Mouse (Mus musculus) gastrocnemius, adult 8-10 months (tissue): Measurements from ENCODE around the gene C2cd4c. TPM values are rescaled to one million over a fixed set of nuclear protein-coding genes. Genes with fewer than 3 reads are reported as not detected.

Experiments used
- DNase-seq, 2 experiments: peaks; one replicate each; pipeline ENCODE4 v3.0.0; 2022; ENCODE audit warnings: low spot score in 2 of 2
- total RNA-seq, 4 experiments: library from RNA; stranded (reverse); gene quantifications; 2 replicates each; pipeline ENCODE4 v1.2.4; 2022

The C2cd4c gene
- total RNA-seq, 4 experiments from 2014 or later = 0.22 to 1.1 (median 0.68) TPM

- DNase-seq = no peak
These were observed 34.0 kb downstream of the C2cd4c start for GRCm38 (mm10) chr10:79579781-79580180.

- DNase-seq = no peak
These were observed 34.9 kb downstream of the C2cd4c start for GRCm38 (mm10) chr10:79578891-79579290.

- no peak for DNase-seq
These were observed 35.5 kb downstream of the C2cd4c start for GRCm38 (mm10) chr10:79578276-79578675.

- DNase-seq = no peak
These were observed 36.4 kb downstream of the C2cd4c start for GRCm38 (mm10) chr10:79577376-79577775.

- DNase-seq = no peak
These were observed 38.1 kb downstream of the C2cd4c start for GRCm38 (mm10) chr10:79575754-79576153.

- DNase-seq = no peak
These were observed 39.0 kb downstream of the C2cd4c start for GRCm38 (mm10) chr10:79574796-79575195.

- no peak for DNase-seq
These were observed 39.5 kb downstream of the C2cd4c start for GRCm38 (mm10) chr10:79574350-79574749.

GRCm38 (mm10) chr10:79573611-79574010 is 40.2 kb downstream of the C2cd4c start:
- no peak for DNase-seq

GRCm38 (mm10) chr10:79571314-79571713 is 42.5 kb downstream of the C2cd4c start:
- no peak for DNase-seq

- DNase-seq = no peak
These were observed 43.9 kb downstream of the C2cd4c start for GRCm38 (mm10) chr10:79569921-79570320.

- DNase-seq = no peak
These were observed 54.1 kb downstream of the C2cd4c start for GRCm38 (mm10) chr10:79559716-79560115.

- DNase-seq = no peak
These were observed 56.3 kb downstream of the C2cd4c start for GRCm38 (mm10) chr10:79557496-79557895.

GRCm38 (mm10) chr10:79556951-79557350 is 56.9 kb downstream of the C2cd4c start:
- no peak for DNase-seq

Other genes starting within 250 kb of the C2cd4c start
- gene Vmn2r83, start 145.3 kb downstream of the C2cd4c start, total RNA-seq = not detected
- 1 to 10 TPM in 1 of 4 experiments, under 1 TPM in 3; 0.29 to 1.3 (median 0.50) TPM for gene Plpp2, start 80.2 kb downstream of the C2cd4c start, total RNA-seq
- gene Mier2, start 58.8 kb downstream of the C2cd4c start, total RNA-seq = 10 to 100 TPM; 20.1 to 23.4 (median 21.2) TPM
- gene Theg, start 26.7 kb downstream of the C2cd4c start, total RNA-seq = not detected
- 10 to 100 TPM in 2 of 4 experiments, 1 to 10 TPM in 2; 5.4 to 13.0 (median 8.7) TPM for gene Shc2, start 23.9 kb upstream of the C2cd4c start, total RNA-seq
- 100 to 1,000 TPM in 1 of 4 experiments, 10 to 100 TPM in 3; 32.0 to 113 (median 56.6) TPM for gene Odf3l2, start 31.7 kb upstream of the C2cd4c start, total RNA-seq
- gene Madcam1, start 50.5 kb upstream of the C2cd4c start, total RNA-seq = not detected
- gene Tpgs1, start 55.3 kb upstream of the C2cd4c start, total RNA-seq = 10 to 100 TPM; 17.6 to 21.1 (median 20.1) TPM
- 100 to 1,000 TPM; 381 to 451 (median 390) TPM for gene Cdc34, start 68.2 kb upstream of the C2cd4c start, total RNA-seq
- 10 to 100 TPM in 3 of 4 experiments, 1 to 10 TPM in 1; 9.9 to 15.9 (median 10.2) TPM for gene Gzmm, start 75.0 kb upstream of the C2cd4c start, total RNA-seq
- gene Bsg, start 90.5 kb upstream of the C2cd4c start, total RNA-seq = 100 to 1,000 TPM; 524 to 920 (median 651) TPM
- under 1 TPM; 0.39 to 0.86 (median 0.73) TPM for gene Hcn2, start 102.6 kb upstream of the C2cd4c start, total RNA-seq
- gene Polrmt, start 132.6 kb upstream of the C2cd4c start, total RNA-seq = 10 to 100 TPM; 34.1 to 47.2 (median 38.3) TPM
- gene Fgf22, start 141.1 kb upstream of the C2cd4c start, total RNA-seq = not detected
- gene Rnf126, start 152.9 kb upstream of the C2cd4c start, total RNA-seq = 10 to 100 TPM; 51.9 to 80.5 (median 53.3) TPM
- gene Fstl3, start 163.2 kb upstream of the C2cd4c start, total RNA-seq = 1 to 10 TPM in 2 of 4 experiments, under 1 TPM in 2; 0.73 to 1.2 (median 1.1) TPM
- not detected for gene Prss57, start 176.9 kb upstream of the C2cd4c start, total RNA-seq
- 10 to 100 TPM in 3 of 4 experiments, 1 to 10 TPM in 1; 6.8 to 12.3 (median 11.2) TPM for gene Palm, start 179.5 kb upstream of the C2cd4c start, total RNA-seq
- gene Misp, start 207.0 kb upstream of the C2cd4c start, total RNA-seq = not detected
- 10 to 100 TPM; 11.8 to 19.3 (median 14.8) TPM for gene Ptbp1, start 240.4 kb upstream of the C2cd4c start, total RNA-seq